Mouse (Mus musculus) E14TG2a.4 (cell line): Measurements from ENCODE around the gene Txnl4b.

ENCODE experiments used
- CTCF ChIP-seq: conservative IDR thresholded peaks from 2 replicates; pipeline ENCODE4 v1.5.1; 2014; ENCODE audit warnings: low read length
- POU5F1 ChIP-seq: IDR thresholded peaks from 2 replicates; pipeline ENCODE4 v1.6.1; 2014; ENCODE audit warnings: low read length, borderline replicate concordance

GRCm38 (mm10) chr8:109615569-109615968 is 49.9 kb downstream of the Txnl4b start:
- TF ChIP-seq CTCF (no peak), POU5F1 (no peak)
